Mouse (Mus musculus): ENCODE measurements around the gene Igsf6. TPM values are rescaled to one million over a fixed set of nuclear protein-coding genes. Genes with fewer than 3 reads are reported as not detected.

Igsf6 gene
- polyA plus RNA-seq, 1 experiment = 0.04 TPM

DNA sequence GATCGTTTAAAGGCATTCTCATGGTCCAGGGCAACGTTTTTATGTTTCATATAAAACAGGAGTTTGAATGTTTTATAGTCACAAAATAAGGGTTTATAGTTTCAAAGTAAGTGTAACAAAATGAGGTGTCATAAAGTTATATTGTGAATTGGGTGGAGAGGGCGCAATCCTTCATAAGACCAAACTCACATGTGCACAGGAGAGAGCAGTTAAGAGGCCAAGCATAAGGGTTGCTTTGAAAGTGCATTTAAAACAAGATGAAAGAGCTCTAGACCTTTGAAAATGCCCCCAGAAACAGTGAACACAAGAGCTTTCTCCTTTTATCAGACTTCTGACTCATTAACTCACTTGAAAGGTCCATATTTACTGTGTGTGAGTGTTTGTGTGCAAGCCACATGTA is 48.1 kb downstream of the Igsf6 start:
- no peak overlapping the region for H3ac ChIP-seq (ENCODE audit: control insufficient read depth, insufficient read length)
- no peaks in the 10 kb centered on the region for H3K36me3 ChIP-seq (ENCODE audit: control insufficient read depth, insufficient read depth)
- no peak for TF ChIP-seq TCF3 (IDR thresholded peaks at IDR 0.05; ENCODE audit: insufficient read length, low read depth)
- TF ChIP-seq TCF12 (IDR thresholded peaks at IDR 0.05; ENCODE audit: insufficient read depth, poor library complexity, severe bottlenecking) = no peak
- TF ChIP-seq SRF (IDR thresholded peaks at IDR 0.05; ENCODE audit: control insufficient read depth, insufficient read length, low read depth) = no peak
- TF ChIP-seq CEBPB (IDR thresholded peaks at IDR 0.05; ENCODE audit: insufficient read depth, poor library complexity, severe bottlenecking) = no peak
- TF ChIP-seq REST (IDR thresholded peaks at IDR 0.05; ENCODE audit: insufficient read depth, insufficient read length) = no peak
- TF ChIP-seq USF1 (IDR thresholded peaks at IDR 0.05; ENCODE audit: low read depth) = no peak
- no peak for TF ChIP-seq POLR2A (IDR thresholded peaks at IDR 0.05; ENCODE audit: insufficient read length, low read depth)
- TF ChIP-seq E2F4 (IDR thresholded peaks at IDR 0.05; ENCODE audit: insufficient read depth) = no peak
- TF ChIP-seq MYOG (IDR thresholded peaks at IDR 0.05; ENCODE audit: control insufficient read depth in 1 of 3, insufficient read depth in 1 of 3, insufficient read length in 2 of 3, low read depth in 2 of 3) = no peak
- TF ChIP-seq MYOD1 (IDR thresholded peaks at IDR 0.05; ENCODE audit: control insufficient read depth in 1 of 3, insufficient read length in 2 of 3, low read depth in 2 of 3) = no peak
- TF ChIP-seq MAX (IDR thresholded peaks at IDR 0.05; ENCODE audit: low read depth) = no peak
- TF ChIP-seq POLR2AphosphoS2 (IDR thresholded peaks at IDR 0.05; ENCODE audit: insufficient read length, low read depth) = no peak
- no peaks in the 10 kb centered on the region for H3K79me2 ChIP-seq (ENCODE audit: control insufficient read depth, insufficient read depth)
- no peak overlapping the region for H3K4me3 ChIP-seq
- no peak overlapping the region for H3K4me2 ChIP-seq (ENCODE audit: low read depth)
- H3K27me3 ChIP-seq (ENCODE audit: control insufficient read depth, insufficient read depth, insufficient read length) = peaks cover 19% of the 10 kb centered on the region

DNA sequence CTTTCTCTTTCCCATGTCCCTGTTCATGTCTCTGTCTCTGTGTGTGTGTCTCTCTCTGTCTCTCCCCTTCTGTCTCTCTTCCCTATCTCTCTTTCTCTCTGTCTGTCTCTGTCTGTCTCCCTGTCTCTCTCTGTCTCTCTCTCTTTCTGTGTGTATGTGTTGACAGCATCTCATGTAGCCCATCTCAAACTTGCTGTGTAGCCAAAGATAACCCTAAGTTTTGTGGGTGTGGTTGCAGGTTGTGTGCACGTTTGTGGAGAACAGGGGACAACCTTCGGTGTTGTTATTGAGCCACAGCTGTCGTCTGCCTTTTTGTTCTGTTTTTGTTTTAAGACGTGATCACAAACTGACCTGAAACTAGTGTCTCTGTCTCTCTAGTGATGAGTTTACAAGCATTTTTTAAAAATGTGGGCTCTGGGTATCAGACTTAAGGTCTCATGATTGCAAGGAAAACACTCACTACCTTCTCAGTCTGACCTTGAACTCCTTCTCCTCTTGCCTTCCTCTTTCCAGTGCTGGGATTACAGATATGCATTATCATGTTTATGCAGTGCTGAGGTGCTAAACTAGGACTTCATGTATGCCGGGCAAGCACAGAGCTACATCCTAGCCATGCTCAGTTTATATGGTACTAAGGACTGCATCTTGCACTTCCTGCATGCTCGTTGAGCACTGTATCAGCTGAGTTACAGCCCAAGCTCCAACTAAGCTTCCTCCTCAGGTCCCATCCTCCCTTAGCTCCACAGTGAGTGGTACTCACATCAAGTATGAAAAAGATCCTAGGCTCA is 49.0 kb downstream of the Igsf6 start:
- Histone ChIP-seq H3K27me3 (ENCODE audit: control insufficient read depth, insufficient read depth, insufficient read length) (peaks cover 19% of the 10 kb centered on the region), H3K79me2 (ENCODE audit: control insufficient read depth, insufficient read depth) (no peaks in the 10 kb centered on the region), H3K4me2 (ENCODE audit: low read depth) (no peak overlapping the region), H3ac (ENCODE audit: control insufficient read depth, insufficient read length) (no peak overlapping the region), H3K4me3 (no peak overlapping the region), H3K36me3 (ENCODE audit: control insufficient read depth, insufficient read depth) (no peaks in the 10 kb centered on the region)
- no peak for TF ChIP-seq POLR2A (IDR thresholded peaks at IDR 0.05; ENCODE audit: insufficient read length, low read depth)
- no peak for TF ChIP-seq E2F4 (IDR thresholded peaks at IDR 0.05; ENCODE audit: insufficient read depth)
- TF ChIP-seq MYOG (IDR thresholded peaks at IDR 0.05; ENCODE audit: control insufficient read depth in 1 of 3, insufficient read depth in 1 of 3, insufficient read length in 2 of 3, low read depth in 2 of 3) = no peak
- no peak for TF ChIP-seq MYOD1 (IDR thresholded peaks at IDR 0.05; ENCODE audit: control insufficient read depth in 1 of 3, insufficient read length in 2 of 3, low read depth in 2 of 3)
- no peak for TF ChIP-seq CEBPB (IDR thresholded peaks at IDR 0.05; ENCODE audit: insufficient read depth, poor library complexity, severe bottlenecking)
- no peak for TF ChIP-seq POLR2AphosphoS2 (IDR thresholded peaks at IDR 0.05; ENCODE audit: insufficient read length, low read depth)
- TF ChIP-seq TCF12 (IDR thresholded peaks at IDR 0.05; ENCODE audit: insufficient read depth, poor library complexity, severe bottlenecking) = no peak
- no peak for TF ChIP-seq USF1 (IDR thresholded peaks at IDR 0.05; ENCODE audit: low read depth)
- TF ChIP-seq REST (IDR thresholded peaks at IDR 0.05; ENCODE audit: insufficient read depth, insufficient read length) = no peak
- TF ChIP-seq SRF (IDR thresholded peaks at IDR 0.05; ENCODE audit: control insufficient read depth, insufficient read length, low read depth) = no peak
- no peak for TF ChIP-seq MAX (IDR thresholded peaks at IDR 0.05; ENCODE audit: low read depth)
- no peak for TF ChIP-seq TCF3 (IDR thresholded peaks at IDR 0.05; ENCODE audit: insufficient read length, low read depth)

DNA sequence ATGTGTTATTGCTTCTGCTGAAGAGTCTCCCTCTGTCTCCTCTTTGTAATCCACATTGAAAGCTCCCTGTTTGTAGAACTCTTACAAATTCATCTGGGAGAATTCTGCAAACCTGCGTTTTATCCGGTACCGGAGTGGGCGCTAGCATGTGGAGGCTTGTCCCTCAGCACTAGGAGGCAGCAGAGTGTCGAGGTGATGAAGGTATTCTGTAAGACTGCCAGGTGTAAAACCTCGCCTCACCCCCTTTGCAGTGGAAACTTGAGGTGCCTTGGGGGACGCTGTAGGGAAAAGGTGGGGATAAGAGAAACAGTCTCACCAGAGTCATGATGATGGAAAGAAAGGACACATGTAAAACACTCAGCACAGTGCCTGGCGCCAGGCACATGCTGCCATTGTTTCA is 54.1 kb downstream of the Igsf6 start:
- H3K36me3 ChIP-seq (ENCODE audit: control insufficient read depth, insufficient read depth) = no peaks in the 10 kb centered on the region
- no peak overlapping the region for H3K4me3 ChIP-seq
- no peak overlapping the region for H3ac ChIP-seq (ENCODE audit: control insufficient read depth, insufficient read length)
- H3K79me2 ChIP-seq (ENCODE audit: control insufficient read depth, insufficient read depth) = no peaks in the 10 kb centered on the region
- H3K27me3 ChIP-seq (ENCODE audit: control insufficient read depth, insufficient read depth, insufficient read length) = peaks cover 10% of the 10 kb centered on the region
- H3K4me2 ChIP-seq (ENCODE audit: low read depth) = no peak overlapping the region
- no peak for TF ChIP-seq E2F4 (IDR thresholded peaks at IDR 0.05; ENCODE audit: insufficient read depth)
- TF ChIP-seq TCF3 (IDR thresholded peaks at IDR 0.05; ENCODE audit: insufficient read length, low read depth) = no peak
- no peak for TF ChIP-seq MYOG (IDR thresholded peaks at IDR 0.05; ENCODE audit: control insufficient read depth in 1 of 3, insufficient read depth in 1 of 3, insufficient read length in 2 of 3, low read depth in 2 of 3)
- no peak for TF ChIP-seq SRF (IDR thresholded peaks at IDR 0.05; ENCODE audit: control insufficient read depth, insufficient read length, low read depth)

DNA sequence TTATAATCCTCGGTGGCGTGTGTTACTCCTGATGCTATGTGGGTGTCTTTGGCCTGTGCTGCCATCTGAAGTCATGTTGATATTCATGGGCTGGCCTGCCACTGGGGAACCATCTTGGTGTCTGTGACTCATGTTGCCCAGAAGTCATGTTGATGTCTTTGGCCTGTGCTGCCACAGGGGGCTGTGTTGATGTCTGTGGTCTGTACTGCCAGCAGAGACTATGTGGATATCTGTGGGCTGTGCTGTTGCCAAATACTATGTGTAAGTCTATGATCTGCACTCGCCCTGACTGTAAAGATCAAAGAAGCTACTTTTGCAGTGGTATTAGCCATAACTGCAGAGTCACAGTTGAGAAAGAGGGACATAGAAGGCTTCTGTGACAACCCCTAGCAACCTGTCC is 55.6 kb downstream of the Igsf6 start:
- Histone ChIP-seq H3K36me3 (ENCODE audit: control insufficient read depth, insufficient read depth) (no peaks in the 10 kb centered on the region), H3K4me3 (no peak overlapping the region), H3K27me3 (ENCODE audit: control insufficient read depth, insufficient read depth, insufficient read length) (peaks cover 17% of the 10 kb centered on the region), H3K79me2 (ENCODE audit: control insufficient read depth, insufficient read depth) (no peaks in the 10 kb centered on the region), H3ac (ENCODE audit: control insufficient read depth, insufficient read length) (no peak overlapping the region), H3K4me2 (ENCODE audit: low read depth) (no peak overlapping the region)
- TF ChIP-seq MAX (IDR thresholded peaks at IDR 0.05; ENCODE audit: low read depth) = no peak
- no peak for TF ChIP-seq TCF3 (IDR thresholded peaks at IDR 0.05; ENCODE audit: insufficient read length, low read depth)
- no peak for TF ChIP-seq POLR2AphosphoS2 (IDR thresholded peaks at IDR 0.05; ENCODE audit: insufficient read length, low read depth)
- no peak for TF ChIP-seq TCF12 (IDR thresholded peaks at IDR 0.05; ENCODE audit: insufficient read depth, poor library complexity, severe bottlenecking)
- TF ChIP-seq E2F4 (IDR thresholded peaks at IDR 0.05; ENCODE audit: insufficient read depth) = no peak
- no peak for TF ChIP-seq MYOG (IDR thresholded peaks at IDR 0.05; ENCODE audit: control insufficient read depth in 1 of 3, insufficient read depth in 1 of 3, insufficient read length in 2 of 3, low read depth in 2 of 3)
- TF ChIP-seq SRF (IDR thresholded peaks at IDR 0.05; ENCODE audit: control insufficient read depth, insufficient read length, low read depth) = no peak
- no peak for TF ChIP-seq CEBPB (IDR thresholded peaks at IDR 0.05; ENCODE audit: insufficient read depth, poor library complexity, severe bottlenecking)
- no peak for TF ChIP-seq MYOD1 (IDR thresholded peaks at IDR 0.05; ENCODE audit: control insufficient read depth in 1 of 3, insufficient read length in 2 of 3, low read depth in 2 of 3)
- TF ChIP-seq REST (IDR thresholded peaks at IDR 0.05; ENCODE audit: insufficient read depth, insufficient read length) = no peak
- no peak for TF ChIP-seq POLR2A (IDR thresholded peaks at IDR 0.05; ENCODE audit: insufficient read length, low read depth)
- TF ChIP-seq USF1 (IDR thresholded peaks at IDR 0.05; ENCODE audit: low read depth) = no peak

All from myocyte (in vitro differentiated cells).